Mouse (Mus musculus) brain, embryonic 14.5 days (tissue): ENCODE measurements at regions not wholly inside any gene's neighbourhood (a gene's known extent, or its start where the extent isn't known, plus 50 kb on each side); places are given as distances from the start of the nearest gene placed in this dataset.

ENCODE experiments used
- CTCF ChIP-seq: fragments of 200-500 bp; IDR thresholded peaks from 2 replicates; pipeline ENCODE4 v1.5.1; 2012; ENCODE audit warnings: inconsistent platforms, mild to moderate bottlenecking, moderate library complexity, borderline replicate concordance; ENCODE audit not compliant: insufficient read depth, insufficient read length; ENCODE audit errors: extremely low read depth
- POLR2A ChIP-seq: fragments of 200-500 bp; IDR thresholded peaks from 2 replicates; pipeline ENCODE4 v1.6.1; 2012; ENCODE audit warnings: mild to moderate bottlenecking, inconsistent platforms, borderline replicate concordance; ENCODE audit not compliant: poor library complexity, insufficient read depth, insufficient read length, severe bottlenecking; ENCODE audit errors: extremely low read depth

GRCm38 (mm10) chr10:19170596-19170995 is 155.1 kb upstream of the Tnfaip3 start:
- TF ChIP-seq CTCF (no peak), POLR2A (no peak)
